Mouse (Mus musculus): ENCODE measurements around the gene Lepr.
"Not testable (repeated sequence)": the region's sequence is repeated elsewhere in the genome, so short reads cannot be mapped to it uniquely, and the experiment has no call there.

The Lepr gene

GRCm38 (mm10) chr4:101718991-101719580 lies 1.9 kb downstream of the Lepr start:
- DNase-seq (ENCODE audit: low read depth) = no peak

DNA sequence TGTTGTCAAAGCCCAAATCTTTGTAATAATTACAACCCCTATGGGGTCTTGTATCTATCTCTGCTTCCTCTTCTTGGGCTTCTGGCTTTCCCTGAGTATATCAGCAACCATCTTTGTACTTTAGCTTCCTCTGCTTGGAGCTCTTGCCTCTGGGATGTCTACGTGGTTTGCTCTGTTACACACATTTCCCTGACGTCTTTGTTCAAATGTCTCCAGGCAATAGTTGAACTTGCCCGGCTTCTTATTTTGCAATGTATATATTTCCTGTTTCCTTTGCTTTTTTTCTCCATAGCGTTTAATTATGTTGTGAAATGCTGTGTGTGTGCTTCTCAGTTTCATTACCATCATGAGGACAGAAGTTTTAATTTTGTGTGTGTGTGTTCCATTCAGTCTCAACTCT lies 4.5 kb downstream of the Lepr start:
- no peak for DNase-seq (ENCODE audit: low read depth)

DNA sequence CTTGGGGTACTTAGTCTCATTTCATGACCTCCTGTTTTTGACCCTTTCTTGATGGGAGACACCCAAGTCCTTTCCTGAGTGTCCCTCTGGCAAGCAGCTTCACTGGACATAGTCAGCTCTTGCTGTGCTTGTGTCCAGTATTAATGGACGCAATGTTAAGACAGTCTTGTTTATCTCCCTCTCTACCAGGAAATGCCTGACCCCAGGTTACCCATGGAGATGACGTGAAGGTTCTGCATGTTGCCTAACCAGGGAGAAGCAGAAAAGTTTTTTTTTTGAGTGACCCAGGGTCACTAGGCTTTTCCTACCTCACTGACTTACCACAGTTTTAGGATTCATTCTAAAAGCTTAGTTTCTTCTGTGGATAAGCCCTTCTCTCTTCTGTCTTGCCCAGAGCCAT lies 24.8 kb downstream of the Lepr start:
- DNase-seq (ENCODE audit: low read depth) = no peak

DNA sequence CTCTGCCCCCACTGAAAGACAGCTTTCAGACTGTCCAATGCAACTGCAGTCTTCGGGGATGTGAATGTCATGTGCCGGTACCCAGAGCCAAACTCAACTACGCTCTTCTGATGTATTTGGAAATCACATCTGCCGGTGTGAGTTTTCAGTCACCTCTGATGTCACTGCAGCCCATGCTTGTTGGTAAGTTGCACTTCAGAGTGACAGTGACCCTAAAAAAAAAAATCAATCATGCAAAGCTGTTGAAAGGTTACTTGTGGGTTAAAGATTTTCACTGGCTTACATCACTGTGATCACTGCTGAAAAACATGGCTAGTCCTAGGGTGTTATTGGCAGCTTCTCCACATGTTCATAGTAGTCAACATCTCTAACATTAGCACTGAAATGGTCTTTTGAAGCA lies 28.3 kb downstream of the Lepr start:
- DNase-seq (ENCODE audit: low read depth) = no peak

DNA sequence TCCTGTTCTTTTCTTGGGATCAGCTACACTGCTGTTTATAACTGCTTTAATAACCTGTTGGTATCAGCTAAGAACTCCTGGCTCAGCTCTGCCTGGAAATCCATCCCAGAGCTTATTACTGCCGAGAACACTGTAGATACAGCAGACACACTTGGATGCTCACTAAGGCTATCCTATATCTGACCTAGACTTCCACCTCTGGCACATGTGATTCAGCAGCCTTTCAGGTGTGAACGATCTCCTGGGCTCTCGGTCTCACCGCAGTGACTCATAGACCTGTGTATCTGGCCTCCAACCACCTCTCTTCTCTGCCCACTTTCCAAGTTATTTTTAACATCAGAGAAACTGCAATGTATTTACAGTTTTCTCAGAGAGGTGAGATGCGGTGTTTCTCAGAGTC lies 43.3 kb downstream of the Lepr start:
- no peak for DNase-seq (ENCODE audit: low read depth)

DNA sequence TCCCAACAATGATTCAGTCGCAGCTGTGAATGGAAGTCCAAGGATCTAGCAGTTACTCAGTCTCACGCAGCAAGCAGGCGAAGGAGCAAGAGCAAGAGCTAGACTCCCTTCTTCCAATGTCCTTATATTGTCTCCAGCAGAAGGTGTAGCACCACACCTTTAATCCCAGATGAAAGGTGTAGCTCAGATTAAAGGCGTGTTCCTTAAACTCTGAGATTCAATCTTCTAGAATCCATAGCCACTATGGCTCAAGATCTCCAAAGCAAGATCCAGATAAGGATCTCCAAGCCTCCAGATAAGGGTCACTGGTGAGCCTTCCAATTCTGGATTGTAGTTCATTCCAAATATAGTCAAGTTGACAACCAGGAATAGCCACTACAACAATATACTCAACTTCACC lies 126.7 kb downstream of the Lepr start, which contains the start of gene B020004J07Rik:
Gene B020004J07Rik, minus strand, starts transcription at position 101 of the 400 bp plus-strand sequence.
- not testable (repeated sequence) for DNase-seq (ENCODE audit: low read depth)

GRCm38 (mm10) chr4:101850908-101851307 lies 133.7 kb downstream of the Lepr start:
- no peak for DNase-seq (ENCODE audit: low read depth)

- DNase-seq (ENCODE audit: low read depth) = peak; percentile 19
Measured at GRCm38 (mm10) chr4:101860873-101861272, 143.7 kb downstream of the Lepr start.

DNA sequence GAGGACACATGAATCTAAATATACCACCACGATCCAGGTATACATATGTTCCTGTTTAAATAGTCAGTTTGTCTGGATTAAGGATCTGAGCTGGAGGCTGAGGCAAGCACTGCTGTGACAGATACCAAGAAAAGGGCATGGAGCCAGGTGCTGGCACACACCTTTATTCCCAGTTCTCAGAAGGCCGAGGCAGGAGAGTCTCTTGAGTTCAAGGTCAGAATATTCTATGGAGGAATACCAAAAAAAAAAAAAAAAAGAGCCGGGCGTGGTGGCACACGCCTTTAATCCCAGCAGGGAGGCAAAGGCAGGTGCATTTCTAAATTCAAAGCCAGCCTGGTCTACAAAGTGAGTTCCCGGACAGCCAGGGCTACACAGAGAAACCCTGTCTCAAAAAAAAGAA lies 145.1 kb downstream of the Lepr start:
- no peak for DNase-seq (ENCODE audit: low read depth)
